Mouse (Mus musculus): Measurements from ENCODE around the gene Bsnd. TPM values are rescaled to one million over a fixed set of nuclear protein-coding genes. Genes with fewer than 3 reads are reported as not detected.

The Bsnd gene
- total RNA-seq, 1 experiment from 2014 or later, result not detected

DNA sequence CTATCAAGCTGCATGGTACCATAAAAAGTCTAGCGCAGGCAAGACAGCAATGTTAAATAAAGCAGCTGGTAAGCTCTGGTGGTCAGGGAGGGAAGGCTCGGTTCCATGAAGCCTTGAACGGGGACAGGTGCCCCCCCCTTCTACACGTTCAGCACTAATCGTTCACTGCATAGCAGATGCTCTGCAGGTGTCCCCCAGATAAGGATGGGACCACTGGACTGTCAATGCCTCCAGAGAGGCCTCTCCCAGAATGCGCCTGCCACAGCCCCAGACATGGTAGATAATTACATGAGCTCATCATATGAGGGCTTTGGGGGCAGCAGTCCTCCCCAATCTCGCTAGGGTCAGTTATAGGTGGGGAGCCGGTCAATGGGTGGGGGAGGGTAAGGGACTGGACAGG lies 42.8 kb downstream of the Bsnd start:
- no peak for ATAC-seq (replicated peaks in 1 of 2; ENCODE audit: insufficient read depth in 1 of 2, low FRiP score in 2 of 2, low TSS enrichment in 1 of 2, low read depth in 1 of 2, poor library complexity in 2 of 2, severe bottlenecking in 2 of 2)

DNA sequence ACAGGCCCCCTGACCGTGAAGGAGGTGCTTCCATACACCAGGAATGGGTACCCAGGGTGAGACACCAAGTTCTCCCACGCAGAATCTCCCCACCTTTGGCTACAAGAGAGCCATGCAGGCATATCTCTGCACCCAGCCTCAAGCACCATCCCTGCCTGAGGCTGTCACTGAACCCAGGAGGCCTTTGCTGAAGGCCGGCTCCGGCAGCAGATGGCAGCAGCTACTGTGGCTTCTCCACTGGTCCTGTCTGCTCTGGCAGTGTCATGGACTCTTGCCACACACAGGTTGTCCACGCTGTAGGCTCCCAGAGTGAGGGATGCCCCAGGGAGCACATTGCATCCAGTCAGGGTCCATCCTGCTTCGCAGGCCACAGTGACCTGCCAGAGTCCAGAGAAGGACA lies 48.9 kb downstream of the Bsnd start:
- no peak for ATAC-seq (replicated peaks in 1 of 2; ENCODE audit: insufficient read depth in 1 of 2, low FRiP score in 2 of 2, low TSS enrichment in 1 of 2, low read depth in 1 of 2, poor library complexity in 2 of 2, severe bottlenecking in 2 of 2)

DNA sequence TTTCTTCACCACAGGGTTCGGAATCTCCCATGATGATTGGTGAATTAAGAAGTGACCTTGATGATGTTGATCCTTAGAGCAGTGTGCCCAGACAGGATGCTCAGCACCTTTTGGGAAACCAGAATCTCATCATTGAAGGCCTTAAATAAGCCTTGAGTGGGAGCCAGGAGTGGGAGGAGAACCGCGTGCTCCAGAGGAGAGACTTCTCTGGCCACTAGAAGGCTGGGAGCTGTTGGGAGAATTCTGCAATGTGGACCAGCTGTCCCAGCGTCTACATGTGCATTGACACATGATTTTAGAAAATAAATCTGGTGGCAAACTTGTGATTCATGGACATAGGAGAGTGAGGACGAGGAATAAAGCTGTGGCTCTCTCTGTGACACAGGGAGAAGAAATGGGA lies 53.3 kb downstream of the Bsnd start:
- ATAC-seq (replicated peaks in 1 of 2; ENCODE audit: insufficient read depth in 1 of 2, low FRiP score in 2 of 2, low TSS enrichment in 1 of 2, low read depth in 1 of 2, poor library complexity in 2 of 2, severe bottlenecking in 2 of 2), result no peak

DNA sequence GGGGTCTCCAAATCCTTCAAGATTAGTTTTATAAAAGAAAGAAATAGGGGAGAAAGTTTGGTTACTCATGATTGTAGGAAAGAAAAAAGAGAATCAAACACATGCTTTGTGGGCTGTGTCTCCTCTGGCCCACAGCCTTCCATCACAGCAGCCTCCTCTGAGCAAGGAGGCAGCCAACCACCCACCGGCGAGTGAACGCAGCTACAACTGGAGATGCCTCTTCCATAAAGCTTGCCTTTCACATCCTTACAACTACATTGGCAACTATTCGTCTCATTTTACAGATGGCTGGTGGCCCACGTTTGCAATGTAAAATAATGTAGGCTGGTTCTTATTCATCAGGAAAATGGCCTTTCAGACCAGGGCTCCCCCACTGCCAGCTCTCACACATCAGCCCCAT lies 54.9 kb downstream of the Bsnd start:
- no peak for ATAC-seq (replicated peaks in 1 of 2; ENCODE audit: insufficient read depth in 1 of 2, low FRiP score in 2 of 2, low TSS enrichment in 1 of 2, low read depth in 1 of 2, poor library complexity in 2 of 2, severe bottlenecking in 2 of 2)

DNA sequence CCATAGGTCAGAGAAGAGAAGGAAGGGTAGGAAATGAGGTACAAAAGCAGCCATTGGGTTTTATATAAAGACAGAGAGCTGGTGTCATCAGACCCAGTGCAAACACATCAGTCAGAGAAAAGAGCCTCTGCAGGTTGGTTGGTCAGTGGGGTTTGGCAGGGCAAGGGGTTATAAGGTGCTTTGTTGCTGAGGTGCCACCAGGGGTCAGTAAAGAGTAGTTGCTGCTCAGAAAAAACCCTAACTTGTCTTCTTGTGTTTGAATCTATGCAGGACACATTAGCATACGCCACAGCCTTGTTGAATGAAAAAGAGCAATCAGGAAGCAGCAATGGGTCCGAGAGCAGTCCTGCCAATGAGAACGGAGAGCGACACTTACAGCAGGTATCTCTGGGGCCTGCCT lies 55.6 kb downstream of the Bsnd start:
- peak; percentile 49 to 53; a peak in 1 of 4 replicates for ATAC-seq (replicated peaks in 1 of 2; ENCODE audit: insufficient read depth in 1 of 2, low FRiP score in 2 of 2, low TSS enrichment in 1 of 2, low read depth in 1 of 2, poor library complexity in 2 of 2, severe bottlenecking in 2 of 2)

DNA sequence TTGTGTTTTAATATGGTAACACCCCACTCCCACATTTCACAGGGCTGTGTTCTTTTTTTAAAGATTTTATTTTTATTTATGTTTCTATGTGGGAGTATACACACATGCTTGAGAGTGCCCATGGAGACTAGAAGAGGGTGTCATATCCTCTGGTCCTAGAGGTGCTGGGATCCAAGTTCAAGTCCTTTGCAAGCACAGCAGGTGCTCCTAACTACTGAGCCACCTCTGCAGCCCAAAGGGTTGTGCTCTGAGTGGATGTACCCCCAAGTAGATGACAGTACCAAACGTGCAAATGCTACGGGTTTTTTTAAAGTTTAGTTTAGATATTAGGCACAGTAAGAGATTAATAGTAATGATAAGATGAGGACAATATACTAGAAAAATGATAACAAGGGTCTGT lies 56.7 kb downstream of the Bsnd start:
- ATAC-seq (replicated peaks in 1 of 2; ENCODE audit: insufficient read depth in 1 of 2, low FRiP score in 2 of 2, low TSS enrichment in 1 of 2, low read depth in 1 of 2, poor library complexity in 2 of 2, severe bottlenecking in 2 of 2), result no peak

Other genes starting within 250 kb of the Bsnd start
- gene Usp24, start 176.1 kb downstream of the Bsnd start, total RNA-seq (2017), result 43.7 and 44.5 TPM in 2 replicates
- gene Pcsk9, start 28.0 kb downstream of the Bsnd start, total RNA-seq (2017), result 0.15 TPM in 1 of 2 replicates, not detected in the other
- 10.6 and 14.8 TPM in 2 replicates for gene Dhcr24, start 68.8 kb upstream of the Bsnd start, total RNA-seq (2017)
- gene Lexm, start 125.0 kb upstream of the Bsnd start, total RNA-seq (2017), result not detected in 2 replicates
- not detected in 2 replicates for gene Ttc22, start 130.1 kb upstream of the Bsnd start, total RNA-seq (2017)
- gene Pars2, start 158.8 kb upstream of the Bsnd start, total RNA-seq (2017), result 7.7 and 9.1 TPM in 2 replicates
- 41.9 and 46.4 TPM in 2 replicates for gene Ttc4, start 186.7 kb upstream of the Bsnd start, total RNA-seq (2017)
- not detected in 2 replicates for gene Mroh7, start 238.6 kb upstream of the Bsnd start, total RNA-seq (2017)
- not detected in 2 replicates for gene Fam151a, start 241.6 kb upstream of the Bsnd start, total RNA-seq (2017)